Mouse (Mus musculus) layer of hippocampus, postnatal 25 days (tissue): ENCODE measurements around the gene Smox. TPM values are rescaled to one million over a fixed set of nuclear protein-coding genes. Genes with fewer than 3 reads are reported as not detected.
"Not testable (repeated sequence)": the region's sequence is repeated elsewhere in the genome, so short reads cannot be mapped to it uniquely, and the experiment has no call there.

Source experiments
- DNase-seq, 2 experiments: peaks; one replicate each; pipeline ENCODE4 v3.0.0; 2022; ENCODE audit warnings: mixed read lengths in 2 of 2, low spot score in 1 of 2; ENCODE audit errors: extremely low spot score in 1 of 2
- total RNA-seq, 2 experiments: library from RNA; stranded (reverse); gene quantifications; 2 replicates each; pipeline ENCODE4 v1.2.3; 2021

Smox gene
- 10 to 100 TPM; 72.8 to 83.7 TPM for total RNA-seq

DNA sequence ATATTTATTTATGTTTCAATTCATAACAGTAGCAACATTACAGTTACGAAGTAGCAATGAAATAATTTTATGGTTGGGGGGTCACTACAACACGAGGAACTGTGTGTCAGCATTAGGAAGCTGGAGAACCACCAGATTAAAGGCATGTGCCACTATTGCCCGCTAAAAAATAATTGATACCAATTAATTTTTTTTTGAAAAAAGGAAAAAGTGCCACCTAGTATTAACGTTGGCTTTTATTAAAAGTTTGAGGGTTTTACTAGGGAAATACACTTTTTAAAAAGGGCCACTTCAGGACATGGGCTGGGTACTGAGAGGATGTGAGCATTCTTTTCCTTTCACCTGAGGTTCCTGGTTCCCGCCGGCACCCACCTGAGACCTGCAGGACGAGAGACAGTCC lies at the start of gene Smox:
Smox (plus strand) TSS at position 301 of the 400 bp plus-strand sequence.
- no peak for DNase-seq

DNA sequence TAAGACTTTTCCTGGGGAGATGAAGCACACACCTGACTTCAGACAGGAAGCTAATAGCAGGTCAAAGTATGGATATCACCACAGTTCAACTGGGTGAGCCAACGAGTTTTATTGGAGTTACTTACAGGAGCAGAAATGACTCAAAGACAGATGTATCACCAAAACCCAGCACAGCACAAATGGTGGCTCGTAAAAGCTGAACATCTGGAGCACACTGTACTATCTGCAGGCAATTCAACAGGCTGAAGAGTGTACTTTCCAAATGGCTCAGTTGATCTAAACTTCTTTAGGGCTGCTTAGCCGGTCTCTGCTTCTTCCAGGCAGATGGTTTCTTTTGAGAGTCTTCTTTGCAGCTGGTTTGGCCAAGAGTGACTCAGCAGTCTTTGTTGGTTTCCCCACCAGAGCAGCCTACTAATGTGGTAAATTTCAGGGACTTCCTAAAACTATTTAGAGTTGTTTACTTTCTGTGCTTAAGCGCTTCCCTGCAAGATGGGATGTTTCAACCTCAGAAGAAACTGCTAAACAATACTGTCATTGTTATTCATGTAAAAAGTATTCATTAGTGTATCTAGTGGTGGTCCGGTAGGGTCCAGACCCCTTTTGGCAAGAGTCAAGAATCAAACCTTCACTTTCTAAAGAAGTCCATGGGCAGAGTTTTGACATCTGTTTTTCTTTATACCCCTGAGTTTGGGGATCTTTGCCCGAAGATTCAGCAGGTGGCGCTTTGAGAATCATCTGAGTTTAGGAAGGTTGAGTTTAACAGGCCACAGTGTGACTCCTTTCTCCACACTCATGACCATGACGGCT lies 48.0 kb upstream of the Smox start:
- DNase-seq: no peak

DNA sequence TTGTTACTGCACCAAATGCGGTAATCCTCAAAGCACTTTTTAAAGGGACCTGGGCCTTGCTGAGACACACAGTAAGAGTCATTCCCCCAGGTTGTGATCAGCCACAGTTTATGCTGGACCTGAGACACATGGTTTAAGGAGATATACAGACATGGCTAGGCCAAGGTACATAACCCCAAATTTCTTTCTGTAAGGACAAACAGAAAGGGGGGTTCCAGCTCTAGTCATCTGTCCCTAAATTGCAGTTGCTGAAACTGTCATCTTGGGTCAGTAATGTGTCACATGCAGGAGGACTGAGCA lies 47.5 kb upstream of the Smox start:
- DNase-seq: no peak

DNA sequence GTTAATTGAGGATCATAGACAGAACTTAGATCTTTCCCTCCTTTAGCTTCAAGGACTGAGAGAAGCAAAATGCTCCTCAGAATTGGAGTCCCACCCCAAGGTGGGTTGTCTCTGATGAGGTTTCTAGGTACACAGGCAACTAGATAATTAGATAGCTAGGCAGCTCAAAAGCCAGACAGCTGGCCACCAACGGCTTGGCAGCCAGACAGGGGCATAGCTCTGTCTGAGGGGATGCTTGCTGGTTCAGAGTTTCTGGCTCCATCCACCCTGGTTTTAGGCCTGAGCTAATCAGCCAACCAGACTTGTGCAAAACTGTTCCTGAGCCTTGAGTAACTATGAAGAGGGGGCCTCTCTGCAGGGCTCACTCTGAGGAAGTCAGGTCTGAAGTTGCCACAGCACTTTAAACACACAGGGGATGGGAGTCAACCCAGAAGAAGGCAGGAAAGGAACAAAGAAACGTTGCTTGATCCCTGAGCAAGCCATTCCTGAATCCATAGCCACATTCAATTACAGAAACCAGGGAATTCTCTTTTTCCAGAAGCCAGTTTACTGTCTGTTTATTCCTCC lies 44.8 kb upstream of the Smox start:
- DNase-seq: no peak

DNA sequence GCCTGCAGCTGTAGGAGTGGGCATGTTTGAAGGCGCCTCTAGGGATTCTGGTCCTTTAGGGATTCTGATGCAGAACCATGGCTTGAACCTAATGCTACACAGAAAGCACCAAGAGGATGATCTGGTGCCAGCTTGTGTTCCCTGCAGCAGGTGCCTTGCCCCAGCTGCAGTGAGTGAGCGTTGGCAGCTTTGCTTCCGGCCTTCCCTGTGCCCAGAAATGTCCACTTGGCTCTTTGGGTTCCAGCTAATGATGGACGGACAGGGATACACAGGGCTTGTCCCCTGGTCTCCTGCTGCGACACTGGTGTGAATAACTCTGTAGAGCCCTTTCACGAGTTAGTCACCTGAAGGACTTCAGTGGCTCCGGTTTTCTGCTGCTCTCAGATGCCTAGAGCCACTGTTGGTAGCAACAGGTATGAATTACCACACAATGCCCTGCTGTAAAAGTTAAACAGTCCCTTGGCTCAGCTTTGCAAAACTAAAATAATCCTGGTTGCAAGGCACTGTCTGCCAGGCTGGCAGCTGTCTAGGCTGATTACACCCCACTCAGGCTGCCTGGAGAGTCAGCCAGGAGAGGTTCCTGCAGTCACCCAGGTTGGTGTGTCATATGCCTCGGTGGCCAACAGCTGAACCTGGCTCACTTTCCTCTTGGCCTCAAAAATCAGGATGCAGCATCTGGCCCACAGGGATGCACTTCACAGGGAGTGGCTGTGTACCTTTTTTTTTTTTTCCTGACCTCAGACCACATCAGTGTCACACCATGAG lies 43.5 kb upstream of the Smox start:
- no peak for DNase-seq

DNA sequence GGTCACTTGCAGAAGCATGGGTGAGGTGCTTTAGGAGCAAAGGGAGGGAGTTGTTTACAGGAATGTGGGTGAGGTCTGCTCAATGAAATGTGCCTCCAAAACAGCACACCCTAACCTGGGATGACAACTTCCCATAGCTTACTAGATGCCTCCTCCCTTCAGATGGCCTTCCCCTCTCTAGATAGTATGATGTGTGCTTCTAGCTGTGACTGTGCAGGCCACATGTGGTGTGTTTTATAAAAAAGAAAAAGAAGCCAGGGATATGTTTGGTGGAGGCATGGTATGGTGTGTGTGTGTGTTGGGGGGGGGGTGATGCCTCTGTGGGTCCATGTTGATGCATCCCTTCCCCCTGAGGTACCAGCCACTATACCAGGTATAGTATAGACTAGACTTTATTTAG lies 42.9 kb upstream of the Smox start:
- DNase-seq: no peak

DNA sequence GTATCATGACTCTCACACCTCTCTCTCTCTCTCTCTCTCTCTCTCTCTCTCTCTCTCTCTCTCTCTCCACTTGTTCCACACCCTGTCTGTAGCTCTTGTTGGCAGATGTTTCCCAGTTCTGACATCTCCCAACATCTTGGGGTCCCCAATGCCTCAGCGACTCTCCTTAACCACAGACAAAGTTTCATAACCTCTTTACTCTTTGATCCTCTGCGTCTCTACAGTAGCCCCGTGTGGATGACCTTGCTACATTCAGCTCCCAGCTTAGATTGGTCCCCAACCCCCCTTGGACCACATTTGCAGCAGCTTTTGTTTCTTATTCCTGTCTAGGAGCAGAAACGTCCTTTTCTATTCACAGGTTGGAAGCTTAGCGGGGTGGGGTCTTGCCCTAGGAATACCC lies 41.6 kb upstream of the Smox start:
- no peak for DNase-seq

DNA sequence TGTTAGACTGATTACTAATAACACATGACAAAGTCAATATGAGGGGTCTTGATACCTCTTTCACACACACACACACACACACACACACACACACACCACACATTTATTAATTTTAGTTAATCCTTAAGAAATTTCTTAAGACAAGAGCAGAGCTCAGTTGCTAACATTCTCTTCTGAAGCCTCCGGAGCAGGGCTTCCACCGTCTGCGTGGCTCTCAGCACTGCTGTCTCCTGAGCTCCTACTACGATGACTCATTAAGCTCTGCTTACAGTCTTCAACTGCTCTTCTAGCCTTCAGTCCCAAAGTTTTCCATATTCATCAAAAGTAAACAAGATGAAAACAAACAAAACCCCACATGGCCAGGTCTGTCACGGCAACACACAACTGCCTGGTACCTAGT lies 40.8 kb upstream of the Smox start:
- DNase-seq: no peak

DNA sequence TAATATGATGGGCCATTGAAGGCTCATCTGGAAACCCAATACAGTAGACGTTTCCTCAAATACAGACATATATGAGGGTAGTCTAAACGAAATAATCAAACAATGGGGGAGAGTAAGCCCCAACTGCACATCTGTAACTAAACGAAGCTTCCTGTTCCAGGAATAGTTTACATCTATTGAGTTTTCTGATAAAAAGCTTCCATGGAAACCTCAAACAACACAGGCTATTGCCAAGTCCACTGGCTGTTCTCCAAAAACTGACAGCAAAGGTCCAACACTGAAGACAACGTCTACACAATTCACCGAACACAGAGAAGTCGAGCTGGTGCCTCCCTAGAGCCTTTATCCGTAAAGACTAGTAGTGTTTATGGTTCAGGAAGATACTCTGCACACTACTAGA lies 33.6 kb upstream of the Smox start:
- no peak for DNase-seq

DNA sequence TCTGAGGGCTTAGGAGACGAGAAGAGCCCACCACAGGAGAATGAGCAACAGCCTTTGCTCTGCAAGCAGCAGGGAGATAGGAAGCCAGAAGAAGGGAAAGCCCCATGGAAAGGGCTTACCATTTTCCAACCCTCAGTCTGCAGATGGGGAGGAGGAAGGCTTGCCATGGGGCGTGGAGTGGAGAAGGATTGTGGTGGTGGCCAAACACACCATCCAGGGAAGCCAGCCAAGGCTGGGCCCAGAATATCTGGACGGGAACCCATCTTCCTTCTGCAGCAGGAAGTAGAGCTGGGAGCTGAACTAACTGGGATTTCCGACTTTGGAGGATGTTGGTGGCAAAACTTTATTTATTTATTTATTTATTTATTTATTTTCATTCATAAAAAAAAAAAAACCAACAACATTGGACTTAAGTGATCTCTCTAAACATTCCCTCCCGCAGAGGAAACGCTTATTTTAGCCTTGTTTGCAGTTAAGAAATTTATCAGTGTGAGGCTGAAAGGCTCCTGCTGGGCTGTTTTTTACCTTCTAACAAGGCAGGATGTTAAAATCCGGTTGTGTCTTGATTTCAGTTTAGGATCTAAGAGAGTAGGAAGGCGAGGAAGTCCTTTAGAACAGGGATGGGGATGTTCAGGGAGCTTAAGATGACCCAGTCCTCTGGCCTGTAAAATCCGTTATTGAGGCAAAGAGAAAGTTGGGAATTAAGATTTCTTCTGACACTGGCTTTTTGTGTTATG lies 30.2 kb upstream of the Smox start:
- no peak for DNase-seq

DNA sequence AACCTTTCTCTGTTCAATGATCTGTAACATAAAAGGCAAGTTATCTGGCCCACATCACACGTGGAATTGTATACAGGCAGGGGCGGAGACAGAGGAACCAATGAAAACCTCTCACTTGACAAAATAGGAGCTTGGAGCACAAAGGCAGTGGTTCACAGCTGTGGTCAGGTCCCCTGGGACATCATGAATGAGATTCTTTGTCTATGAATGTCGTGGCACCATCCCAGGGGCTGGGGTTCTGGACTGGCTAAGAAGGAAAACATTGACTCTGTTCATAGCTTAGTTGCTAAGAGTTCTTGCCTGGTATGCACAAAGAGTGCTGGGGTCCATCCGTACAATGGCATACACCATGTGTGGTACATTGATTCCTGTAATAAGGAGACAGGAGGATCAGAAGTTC lies 28.3 kb upstream of the Smox start:
- no peak for DNase-seq

DNA sequence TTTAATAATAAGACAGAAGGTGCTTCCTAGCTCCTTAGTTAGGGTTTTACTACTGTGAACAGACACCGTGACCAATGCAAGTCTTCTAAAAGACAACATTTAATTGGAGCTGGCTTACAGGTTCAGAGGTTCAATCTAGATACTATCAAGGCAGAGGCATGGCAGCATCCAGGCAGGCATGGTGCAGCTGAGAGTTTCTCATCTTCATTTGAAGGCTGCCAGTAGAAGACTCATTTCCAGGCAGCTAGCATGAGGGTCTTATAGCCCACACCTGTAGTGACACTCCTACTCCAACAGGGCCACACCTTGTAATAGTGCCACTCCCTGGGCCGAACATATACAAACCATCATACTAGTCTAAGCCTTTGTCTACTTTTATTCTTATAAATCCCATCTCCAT lies 27.1 kb upstream of the Smox start:
- DNase-seq: no peak

DNA sequence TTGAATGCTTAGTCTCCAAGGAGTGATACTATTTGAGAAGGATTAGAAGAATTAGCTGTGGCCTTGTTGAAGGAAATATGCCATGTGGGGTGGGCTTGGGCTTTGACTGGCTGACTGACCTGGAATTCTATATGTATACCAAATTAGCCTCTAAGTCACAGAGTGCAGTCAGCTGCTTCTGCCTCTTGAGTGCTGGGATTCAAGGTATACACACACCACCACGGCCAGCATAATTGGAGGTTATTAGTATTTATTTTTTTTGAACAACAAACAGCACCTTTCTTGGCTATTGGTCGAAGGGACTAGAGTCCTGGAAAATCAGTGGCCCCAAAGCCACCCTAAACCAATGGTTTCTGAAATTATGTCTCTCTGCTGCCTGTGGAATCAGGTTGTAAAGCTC lies 24.6 kb upstream of the Smox start:
- DNase-seq: no peak

DNA sequence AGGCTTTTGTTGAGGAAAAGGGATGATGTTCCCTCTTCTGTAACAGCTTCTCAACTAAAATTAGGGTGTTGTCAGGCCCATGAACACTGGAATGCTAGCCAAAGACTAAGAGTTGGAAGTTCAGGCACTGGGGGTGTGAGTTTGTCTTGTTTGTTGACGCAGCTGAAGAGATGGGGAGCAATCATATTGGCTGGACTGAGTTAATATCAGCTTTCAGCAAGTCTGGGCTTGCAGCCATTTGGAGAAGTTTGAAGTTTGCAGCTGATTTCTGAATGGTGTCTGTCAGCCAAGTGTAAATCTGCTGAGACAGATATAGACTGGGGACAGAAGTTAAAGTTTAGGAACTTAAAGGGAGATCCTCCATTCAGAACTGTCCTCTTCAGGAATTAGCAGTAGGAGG lies 21.4 kb upstream of the Smox start:
- no peak for DNase-seq

DNA sequence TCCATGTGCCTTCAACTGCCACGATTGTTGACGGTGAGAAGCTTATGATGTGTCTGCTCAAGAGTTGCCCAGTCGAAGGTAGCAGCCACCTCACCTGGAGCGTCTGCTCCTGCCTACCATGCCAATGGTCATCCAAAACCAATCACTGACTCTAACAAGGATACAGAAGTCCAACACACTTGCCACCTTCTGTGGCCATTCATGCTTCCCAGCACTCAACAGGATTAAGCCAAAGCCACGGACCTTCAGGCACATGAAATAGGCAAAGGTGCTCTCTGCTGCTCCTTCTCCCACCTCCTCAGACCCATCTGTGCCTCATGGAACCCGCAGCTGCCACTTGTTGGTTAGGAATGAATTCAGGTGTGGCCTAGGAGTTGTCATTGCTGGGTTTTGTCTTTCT lies 17.5 kb upstream of the Smox start:
- DNase-seq: no peak

DNA sequence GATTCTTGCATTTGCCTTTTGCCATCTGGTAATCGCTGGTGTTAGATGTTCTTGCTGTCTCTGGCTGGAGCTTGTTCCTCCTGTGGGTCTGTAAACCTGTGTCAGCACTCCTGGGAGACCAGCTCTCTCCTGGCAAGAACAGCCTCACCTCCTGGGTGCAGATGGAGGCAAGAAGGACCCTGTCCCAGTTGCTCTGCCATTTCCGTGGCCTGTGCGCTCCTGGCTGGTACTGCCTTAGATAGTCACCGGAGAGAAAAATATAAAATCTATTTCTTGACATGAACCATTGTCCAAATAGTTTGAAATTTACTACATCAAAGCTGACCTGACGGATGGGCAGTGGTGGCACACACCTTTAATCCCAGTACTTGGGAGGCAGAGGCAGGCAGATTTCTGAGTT lies 14.2 kb upstream of the Smox start:
- not testable (repeated sequence) for DNase-seq

DNA sequence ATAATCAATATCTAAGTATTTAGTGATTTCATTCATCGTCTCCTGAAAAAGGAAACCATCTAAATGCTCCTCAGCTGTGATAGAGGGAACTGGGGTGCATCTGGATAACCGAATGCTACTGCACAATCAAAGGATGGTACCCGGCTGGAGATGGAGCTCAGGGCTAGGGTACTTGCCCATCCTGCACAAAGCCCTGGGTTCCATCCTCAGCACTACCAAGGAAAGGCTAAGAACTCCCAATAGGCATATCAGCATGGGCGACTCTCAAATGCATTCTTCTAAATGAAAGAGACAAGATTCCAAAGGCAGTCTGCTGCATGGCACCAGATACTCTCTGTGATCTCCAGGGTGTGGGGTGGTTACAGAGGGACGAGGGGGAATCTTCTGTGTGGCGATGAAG lies 13.4 kb upstream of the Smox start:
- DNase-seq: no peak

DNA sequence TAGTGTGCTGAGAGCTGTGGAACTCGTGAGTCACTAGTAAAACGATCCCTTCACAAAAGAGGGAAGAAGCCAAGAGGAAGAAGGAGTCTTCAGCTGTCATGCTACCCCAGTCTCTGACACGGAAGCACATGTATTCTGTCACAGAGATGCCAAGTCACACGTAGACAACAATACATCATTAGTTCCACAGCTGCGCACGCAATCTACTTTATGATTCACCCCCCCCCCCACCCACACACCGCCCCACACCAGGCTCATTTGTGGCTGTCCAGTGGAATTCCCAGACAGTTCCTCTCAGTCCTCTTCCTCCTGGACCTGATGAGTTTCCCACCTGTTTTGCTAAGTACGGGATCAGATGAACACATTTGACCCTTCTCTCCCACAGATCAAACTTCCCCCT lies 12.9 kb upstream of the Smox start:
- no peak for DNase-seq

DNA sequence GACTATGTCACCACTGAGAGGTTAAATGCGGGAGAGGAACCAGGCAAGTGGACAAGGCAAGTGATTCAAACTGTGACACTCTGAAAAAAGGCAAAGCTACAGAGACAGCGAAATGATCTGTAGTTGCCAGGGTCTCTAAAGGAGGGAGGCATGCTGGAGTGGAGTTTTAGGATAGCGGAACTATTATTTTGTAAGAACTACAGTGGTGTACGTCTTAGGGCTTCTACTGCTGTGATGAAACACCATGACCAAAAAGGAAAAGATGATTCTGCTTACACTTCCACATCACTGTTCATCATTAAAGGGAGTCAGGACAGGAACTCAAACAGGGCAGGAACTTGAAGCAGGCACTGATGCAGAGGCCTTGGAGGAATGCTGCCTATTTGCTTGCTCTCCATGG lies 12.4 kb upstream of the Smox start:
- DNase-seq: no peak

DNA sequence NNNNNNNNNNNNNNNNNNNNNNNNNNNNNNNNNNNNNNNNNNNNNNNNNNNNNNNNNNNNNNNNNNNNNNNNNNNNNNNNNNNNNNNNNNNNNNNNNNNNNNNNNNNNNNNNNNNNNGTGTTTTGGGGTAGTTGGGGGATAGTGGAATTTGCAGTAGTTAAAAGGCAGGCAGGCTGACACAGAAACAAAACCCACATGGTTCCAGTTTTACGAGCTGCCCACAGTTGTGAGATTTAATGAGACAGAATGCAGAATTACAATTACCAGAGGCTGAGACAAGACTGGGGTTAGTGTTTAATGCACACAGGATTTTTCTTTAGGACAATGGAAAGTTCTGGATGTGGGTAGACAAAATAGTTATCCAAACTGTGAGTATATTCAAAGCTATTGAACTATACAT lies 9.6 kb upstream of the Smox start:
- DNase-seq: no peak

DNA sequence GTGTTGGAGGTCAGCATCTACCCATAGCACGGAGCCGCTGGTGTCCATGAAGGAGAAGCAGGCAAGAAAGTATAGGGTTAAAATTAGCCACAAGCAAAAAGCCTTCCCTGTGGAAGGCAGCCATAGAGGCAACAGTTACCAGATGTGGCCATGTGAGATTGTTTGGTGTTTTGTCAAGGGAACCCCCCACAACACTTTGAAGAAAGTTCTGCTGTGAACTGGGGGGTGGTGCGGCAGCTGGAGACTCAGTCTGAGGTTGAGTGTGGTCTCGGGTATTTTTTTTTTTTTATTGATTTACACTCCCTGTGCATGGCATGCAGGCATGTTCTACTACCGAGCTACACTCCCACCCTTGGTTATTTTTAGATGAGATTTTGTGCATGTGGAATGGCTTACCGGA lies 8.8 kb upstream of the Smox start:
- DNase-seq: no peak
